Comparison of ENCODE assay signal across 8 mouse cellular contexts in the genomic region with DNA sequence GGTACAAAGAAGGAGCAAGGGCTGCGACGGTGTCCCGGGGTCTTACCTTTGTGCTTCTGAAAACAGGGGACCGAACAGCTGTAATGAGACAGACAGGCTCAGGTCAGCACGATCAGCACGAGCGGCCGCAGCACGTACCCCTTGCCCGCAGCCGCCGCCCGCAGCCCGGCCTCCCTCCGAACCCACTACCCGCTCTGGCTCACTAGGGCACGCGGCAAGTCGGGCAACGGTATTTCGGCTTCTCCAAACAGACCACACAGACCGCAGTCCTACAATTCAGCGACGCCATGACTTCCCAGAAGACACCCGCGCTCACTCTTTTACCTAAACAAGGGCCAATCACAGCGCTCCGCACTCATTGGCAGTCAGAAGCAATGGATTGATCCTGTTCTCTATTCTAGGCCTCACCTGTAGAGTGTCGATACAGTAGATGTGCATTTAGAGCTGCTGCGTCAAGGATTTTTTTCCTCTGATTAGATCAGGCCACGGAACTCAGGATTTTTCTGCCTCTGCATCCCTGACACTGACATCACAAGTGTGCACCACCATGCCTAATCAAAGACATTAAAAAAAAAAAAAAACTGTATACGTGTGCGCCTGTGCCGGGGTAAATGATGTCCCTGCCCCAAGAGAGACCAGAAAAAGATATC. TPM values are rescaled to one million over a fixed set of nuclear protein-coding genes. Genes with fewer than 3 reads are reported as not detected.
DNase-seq lines count a peak whose midpoint lies in the region; ATAC-seq and TF ChIP-seq lines count a peak whose summit lies in the region.

A gene (minus strand): TSS at position 314 of the 650 bp plus-strand sequence.

- H3K9ac ChIP-seq in hindbrain, embryonic 14.5 days: peak within 1 kb of the TSS; percentile 73

- peaks cover 18% of the 10 kb centered on the region for H3K36me3 ChIP-seq in hindbrain, embryonic 14.5 days (replicated peaks; ENCODE audit: control insufficient read depth, insufficient read depth)

- peaks cover 8% of the 10 kb centered on the region; the same call in 1 of the 2 replicates for H3K4me1 ChIP-seq in hindbrain, embryonic 14.5 days (replicated peaks; ENCODE audit: control insufficient read depth, insufficient read depth, low read length)

- POLR2A ChIA-PET in Patski (lab: Charles Lee): interaction anchor here (0.7 to 1.0 kb wide), 3 partner anchors 8 to 35 kb away, joined by 3 read pairs; no protein-coding TSS in a partner anchor

- peak; percentile 35 for DNase-seq in Patski (ENCODE audit: low read depth, low spot score)
- DNase-seq in cerebellum, postnatal 14 days: peak; percentile 90 to 91
- DNase-seq in frontal cortex, postnatal 25 days (ENCODE audit: low spot score in 2 of 2): peak; percentile 70 to 81
- DNase-seq in hindbrain, embryonic 14.5 days (ENCODE audit: low spot score): peak; percentile 95
- DNase-seq in layer of hippocampus, postnatal 36 days: peak; percentile 80 to 84
- DNase-seq in lung, postnatal 36 days: peak; percentile 96
- peak; percentile 97 for DNase-seq in retina, postnatal 1 day
- peak; percentile 59 to 74 for DNase-seq in urinary bladder, adult 18-20 months (ENCODE audit: low spot score in 2 of 2)

- TF ChIP-seq CTCF in Patski (IDR thresholded peaks at IDR 0.05): no peak

- CTCF ChIA-PET in Patski (lab: Charles Lee): interaction anchor here (1.1 kb wide), 1 partner anchor 58 kb away, joined by 3 read pairs; no protein-coding TSS in a partner anchor

- in situ Hi-C loops in Patski (cut with MboI; ENCODE audit: low pct_unique_long_range_greater_than_20kb): loop anchor here (5.0 kb wide), 1 partner anchor 61 kb away; no protein-coding TSS in a partner anchor

- peak within 1 kb of the TSS; percentile 89 for H3K4me3 ChIP-seq in hindbrain, embryonic 14.5 days (replicated peaks; ENCODE audit: low read length)

- H3K4me2 ChIP-seq in hindbrain, embryonic 14.5 days (replicated peaks): peak within 1 kb of the TSS; percentile 84

- 3% methylated on average over 34 of the region's 34 CpGs for whole genome bisulfite sequencing in hindbrain, embryonic 14.5 days

- peaks cover 15% of the 10 kb centered on the region for H3K27me3 ChIP-seq in Patski
- H3K27me3 ChIP-seq in hindbrain, embryonic 14.5 days (ENCODE audit: control insufficient read depth, insufficient read depth, low read length): no peaks in the 10 kb centered on the region

- no peaks in the 10 kb centered on the region for H3K9me3 ChIP-seq in hindbrain, embryonic 14.5 days (ENCODE audit: control insufficient read depth, low read length)

- H3K27ac ChIP-seq in hindbrain, embryonic 14.5 days: peak within 1 kb of the TSS; percentile 30; the same call in 1 of the 2 replicates

- peak; percentile 53 for ATAC-seq in Patski
- peak; percentile 90 for ATAC-seq in hindbrain, embryonic 14.5 days (ENCODE audit: low FRiP score)

RNA-seq across cellular contexts. Expression of the gene that starts here (rescaled TPM):
- 18.7 TPM for polyA plus RNA-seq in Patski (2021)
- polyA plus RNA-seq in hindbrain, embryonic 14.5 days (2014; fragmentation: Nextera tagmentation; extraction: Ambion mirVana): 65.3 and 70.3 TPM in 2 replicates
- total RNA-seq in layer of hippocampus, postnatal 36 days (2021): 10 to 100 TPM; 31.3 to 33.7 TPM

Comparison
In these comparisons a context has a peak if more than half of its experiments do, and no peak if none do; other contexts are left out.
1. Peak in every context shown above with its lines: DNase-seq, ATAC-seq, H3K4me3 ChIP-seq and H3K27ac ChIP-seq.
2. DNase-seq: peak in every context shown above with its lines; median percentile 97 in retina, postnatal 1 day; 96 in lung, postnatal 36 days; 95 in hindbrain, embryonic 14.5 days; 90 in cerebellum, postnatal 14 days; 82 in layer of hippocampus, postnatal 36 days; 76 in frontal cortex, postnatal 25 days; 66 in urinary bladder, adult 18-20 months; 35 in Patski.